Mouse (Mus musculus) liver, embryonic 14.5 days (tissue): ENCODE measurements around the gene Gzmk.

Source experiments
- CTCF ChIP-seq: IDR thresholded peaks from 2 replicates; pipeline ENCODE4 v1.5.1; 2016; ENCODE audit warnings: antibody characterized with exemption, low read depth, control low read depth
- EP300 ChIP-seq: IDR thresholded peaks from 2 replicates; pipeline ENCODE4 v1.6.1; 2016; ENCODE audit warnings: antibody characterized with exemption, low read depth

DNA sequence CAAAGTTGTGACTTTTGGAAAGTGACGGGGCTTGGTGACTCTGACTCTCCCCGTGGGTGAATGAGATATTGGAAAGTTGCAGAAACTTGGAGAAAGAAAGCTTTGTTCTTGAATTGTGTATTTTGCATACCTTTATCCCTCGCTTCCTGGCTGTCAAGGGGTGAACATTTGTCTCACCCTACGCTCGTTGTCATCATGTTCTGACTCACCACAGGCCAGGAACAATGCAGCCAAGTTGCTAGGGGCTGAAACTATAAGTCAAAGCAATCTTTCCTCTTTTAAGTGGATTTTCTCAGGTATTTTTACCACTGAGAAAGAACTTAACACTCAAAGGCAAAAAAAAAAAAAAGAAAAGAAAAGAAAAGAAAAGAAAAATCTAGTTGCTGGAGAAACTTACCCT is 22.6 kb downstream of the Gzmk start:
- no peak for TF ChIP-seq CTCF
- TF ChIP-seq EP300, result no peak
